Mouse (Mus musculus): ENCODE data around the gene Atp1a1. TPM values are rescaled to one million over a fixed set of nuclear protein-coding genes. Genes with fewer than 3 reads are reported as not detected.
A peak's percentile ranks its signal among the peaks of the same experiment; 100 is the strongest.

The Atp1a1 gene
- polyA plus RNA-seq, 1 experiment from 2014 or later = 48.2 TPM

DNA sequence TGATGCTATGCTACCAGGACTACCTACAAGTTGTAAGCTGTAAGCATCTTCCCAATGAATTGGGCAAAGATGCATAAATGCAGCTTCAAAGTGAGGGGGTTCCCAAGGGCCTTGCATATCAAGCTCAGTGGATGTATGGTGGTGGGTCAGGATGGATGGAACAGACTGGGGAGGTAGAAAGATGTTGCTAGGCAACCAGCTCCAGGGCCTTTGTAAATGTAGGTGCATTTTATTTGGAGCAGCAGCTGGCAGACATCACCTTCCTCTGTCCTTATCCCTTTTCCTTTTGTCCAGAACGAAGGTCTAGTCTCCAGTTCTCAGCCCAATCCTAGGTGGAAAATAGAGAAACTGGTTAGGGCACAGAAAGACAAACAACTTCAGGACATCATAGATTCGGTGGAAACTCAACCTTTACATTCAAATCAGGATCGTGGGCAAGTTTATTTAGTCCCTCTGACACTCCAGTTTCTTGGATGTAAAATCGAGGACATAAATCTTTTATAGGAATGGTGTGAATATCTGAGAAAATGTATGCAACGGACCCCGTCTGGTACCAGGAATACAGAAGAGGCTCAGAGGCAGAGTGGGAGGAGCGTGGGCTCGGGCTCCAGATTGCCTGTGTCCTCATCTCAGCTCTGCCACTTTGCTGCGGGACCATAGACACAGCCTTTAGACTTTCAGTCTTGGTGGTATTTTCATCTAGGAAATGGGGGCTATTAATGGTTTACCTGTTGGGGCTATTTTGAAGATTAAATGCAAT lies 29.8 kb upstream of the Atp1a1 start:
- Histone ChIP-seq H3K4me1 (peaks cover 22% of the 10 kb centered on the region), H3K27me3 (ENCODE audit: poor library complexity, severe bottlenecking) (no peaks in the 10 kb centered on the region), H3K4me3 (no peak overlapping the region), H3K27ac (no peak overlapping the region), H3K36me3 (replicated peaks) (no peaks in the 10 kb centered on the region), H3K9me3 (no peaks in the 10 kb centered on the region)
- DNase-seq (ENCODE audit: extremely low spot score, low spot score) = no peak
- WGBS = 91% methylated on average over 9 of the region's 9 CpGs

GRCm38 (mm10) chr3:101628255-101628654 lies 23.8 kb upstream of the Atp1a1 start:
- no peaks in the 10 kb centered on the region for H3K9me3 ChIP-seq
- WGBS = 90% methylated on average over 2 of the region's 2 CpGs
- H3K36me3 ChIP-seq (replicated peaks) = no peaks in the 10 kb centered on the region
- H3K27ac ChIP-seq = no peak overlapping the region
- DNase-seq (ENCODE audit: extremely low spot score, low spot score) = no peak
- no peaks in the 10 kb centered on the region for H3K27me3 ChIP-seq (ENCODE audit: poor library complexity, severe bottlenecking)
- H3K4me1 ChIP-seq = peaks cover 1% of the 10 kb centered on the region; the same call in 1 of the 2 replicates
- H3K4me3 ChIP-seq = no peak overlapping the region

GRCm38 (mm10) chr3:101624287-101624686 lies 19.8 kb upstream of the Atp1a1 start:
- WGBS = 92% methylated on average over 5 of the region's 5 CpGs
- no peaks in the 10 kb centered on the region for H3K4me1 ChIP-seq
- no peaks in the 10 kb centered on the region for H3K9me3 ChIP-seq
- H3K36me3 ChIP-seq (replicated peaks) = no peaks in the 10 kb centered on the region
- no peaks in the 10 kb centered on the region for H3K27me3 ChIP-seq (ENCODE audit: poor library complexity, severe bottlenecking)
- no peak overlapping the region for H3K4me3 ChIP-seq
- DNase-seq (ENCODE audit: extremely low spot score, low spot score) = no peak
- H3K27ac ChIP-seq = no peak overlapping the region

GRCm38 (mm10) chr3:101619017-101619416 lies 14.5 kb upstream of the Atp1a1 start:
- Histone ChIP-seq H3K36me3 (replicated peaks) (no peaks in the 10 kb centered on the region), H3K4me1 (no peaks in the 10 kb centered on the region), H3K9me3 (no peaks in the 10 kb centered on the region), H3K27me3 (ENCODE audit: poor library complexity, severe bottlenecking) (no peaks in the 10 kb centered on the region), H3K4me3 (no peak overlapping the region), H3K27ac (no peak overlapping the region)
- no peak for DNase-seq (ENCODE audit: extremely low spot score, low spot score)
- WGBS = 91% methylated on average over 4 of the region's 4 CpGs

GRCm38 (mm10) chr3:101618505-101618904 lies 14.0 kb upstream of the Atp1a1 start:
- Histone ChIP-seq H3K36me3 (replicated peaks) (no peaks in the 10 kb centered on the region), H3K9me3 (no peaks in the 10 kb centered on the region), H3K27me3 (ENCODE audit: poor library complexity, severe bottlenecking) (no peaks in the 10 kb centered on the region), H3K4me3 (no peak overlapping the region), H3K4me1 (no peaks in the 10 kb centered on the region), H3K27ac (no peak overlapping the region)
- 89% methylated on average over 4 of the region's 4 CpGs for WGBS
- DNase-seq (ENCODE audit: extremely low spot score, low spot score) = no peak

- H3K36me3 ChIP-seq (replicated peaks) = no peaks in the 10 kb centered on the region
- DNase-seq (ENCODE audit: extremely low spot score, low spot score) = no peak
- WGBS = 89% methylated on average over 8 of the region's 8 CpGs
Observed at GRCm38 (mm10) chr3:101617451-101617850, 13.0 kb upstream of the Atp1a1 start.

GRCm38 (mm10) chr3:101617007-101617406 lies 12.5 kb upstream of the Atp1a1 start:
- no peak overlapping the region for H3K4me3 ChIP-seq
- H3K4me1 ChIP-seq = peaks cover 7% of the 10 kb centered on the region
- DNase-seq (ENCODE audit: extremely low spot score, low spot score) = no peak
- H3K9me3 ChIP-seq = no peaks in the 10 kb centered on the region
- no peak overlapping the region for H3K27ac ChIP-seq
- no peaks in the 10 kb centered on the region for H3K36me3 ChIP-seq (replicated peaks)
- H3K27me3 ChIP-seq (ENCODE audit: poor library complexity, severe bottlenecking) = no peaks in the 10 kb centered on the region

More at GRCm38 (mm10) chr3:101617451-101617850, 13.0 kb upstream of the Atp1a1 start:
- Histone ChIP-seq H3K27ac (no peak overlapping the region), H3K27me3 (ENCODE audit: poor library complexity, severe bottlenecking) (no peaks in the 10 kb centered on the region), H3K4me3 (no peak overlapping the region), H3K4me1 (peaks cover 2% of the 10 kb centered on the region; the same call in 1 of the 2 replicates), H3K9me3 (no peaks in the 10 kb centered on the region)

DNA sequence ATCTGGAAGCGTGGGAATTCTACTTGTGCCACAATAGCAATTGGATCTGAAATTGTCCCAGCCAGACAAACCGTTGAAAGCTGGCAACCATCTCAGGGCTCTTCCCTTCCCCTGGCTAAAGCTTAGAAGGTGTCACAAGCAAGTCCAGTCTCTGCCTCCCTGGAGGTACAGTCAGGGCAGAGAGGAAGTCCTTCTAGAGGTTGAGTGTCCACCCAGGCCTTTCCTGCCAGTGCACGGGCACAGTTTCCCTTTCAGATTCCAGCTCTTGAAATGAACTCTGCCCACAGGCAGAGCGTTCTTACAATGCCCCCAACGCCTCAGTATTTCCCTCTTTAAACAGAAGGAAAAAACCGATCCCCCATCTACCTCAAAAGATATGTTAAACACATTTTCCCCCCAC lies 11.4 kb upstream of the Atp1a1 start:
- Histone ChIP-seq H3K27me3 (ENCODE audit: poor library complexity, severe bottlenecking) (no peaks in the 10 kb centered on the region), H3K9me3 (no peaks in the 10 kb centered on the region), H3K36me3 (replicated peaks) (no peaks in the 10 kb centered on the region), H3K4me1 (peaks cover 17% of the 10 kb centered on the region), H3K27ac (no peak overlapping the region), H3K4me3 (no peak overlapping the region)
- WGBS = 83% methylated on average over 6 of the region's 6 CpGs
- no peak for DNase-seq (ENCODE audit: extremely low spot score, low spot score)

- H3K4me3 ChIP-seq = no peak overlapping the region
Observed at GRCm38 (mm10) chr3:101611813-101612491, 7.5 kb upstream of the Atp1a1 start.

DNA sequence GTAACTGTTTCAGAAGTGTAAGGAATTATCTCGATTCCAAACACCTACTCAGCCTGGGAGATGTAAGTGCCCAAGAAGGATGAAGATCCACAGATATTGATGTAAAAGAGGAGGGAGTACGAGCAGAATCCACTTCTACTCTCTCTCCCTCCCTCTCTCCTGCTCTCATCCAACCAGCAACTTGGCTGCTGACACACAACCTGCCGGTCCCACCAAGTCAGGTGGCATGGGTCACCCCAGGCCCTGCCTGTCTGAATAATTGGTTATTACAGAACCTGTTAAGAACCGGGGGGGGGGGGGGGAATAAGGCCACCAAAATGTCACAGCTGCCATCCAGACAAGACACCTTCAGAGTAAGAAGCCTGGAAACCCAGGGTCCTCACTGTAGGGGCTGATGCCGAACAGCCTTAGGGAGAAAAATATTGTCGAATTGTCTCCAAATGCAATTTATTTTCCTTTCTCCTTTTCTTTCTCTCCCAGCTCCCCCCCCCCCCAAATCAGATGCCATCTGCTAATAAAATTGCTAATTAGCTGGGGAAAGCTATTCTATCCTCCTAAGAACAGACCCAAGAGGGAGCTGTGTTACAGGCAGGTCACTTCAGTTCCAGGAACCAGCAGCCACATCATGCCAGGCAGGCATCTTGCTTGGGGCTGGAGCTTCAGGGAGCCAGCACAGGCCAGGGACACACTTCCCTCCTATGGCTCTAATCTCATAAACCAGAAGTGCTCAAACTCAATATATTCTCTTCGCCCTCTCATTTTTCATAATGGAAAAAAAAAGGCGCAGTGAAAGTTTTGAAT lies 6.7 kb upstream of the Atp1a1 start:
- Histone ChIP-seq H3K4me1 (peaks cover 17% of the 10 kb centered on the region), H3K27me3 (ENCODE audit: poor library complexity, severe bottlenecking) (peaks cover 7% of the 10 kb centered on the region), H3K9me3 (no peaks in the 10 kb centered on the region), H3K27ac (no peak overlapping the region), H3K4me3 (no peak overlapping the region), H3K36me3 (replicated peaks) (no peaks in the 10 kb centered on the region)
- 81% methylated on average over 8 of the region's 8 CpGs for WGBS
- DNase-seq (ENCODE audit: extremely low spot score, low spot score) = no peak

More at GRCm38 (mm10) chr3:101611813-101612491, 7.5 kb upstream of the Atp1a1 start:
- H3K27me3 ChIP-seq (ENCODE audit: poor library complexity, severe bottlenecking) = 0 out of 2 replicates have a peak, but pooled peaks cover under 1% of the 10 kb centered on the region
- no peaks in the 10 kb centered on the region for H3K36me3 ChIP-seq (replicated peaks)
- H3K27ac ChIP-seq = peak overlapping the region; percentile 30; the same call in 1 of the 2 replicates
- WGBS = 65% methylated on average over 10 of the region's 10 CpGs
- no peak for DNase-seq (ENCODE audit: extremely low spot score, low spot score)
- H3K9me3 ChIP-seq = no peaks in the 10 kb centered on the region
- peaks cover 17% of the 10 kb centered on the region for H3K4me1 ChIP-seq

DNA sequence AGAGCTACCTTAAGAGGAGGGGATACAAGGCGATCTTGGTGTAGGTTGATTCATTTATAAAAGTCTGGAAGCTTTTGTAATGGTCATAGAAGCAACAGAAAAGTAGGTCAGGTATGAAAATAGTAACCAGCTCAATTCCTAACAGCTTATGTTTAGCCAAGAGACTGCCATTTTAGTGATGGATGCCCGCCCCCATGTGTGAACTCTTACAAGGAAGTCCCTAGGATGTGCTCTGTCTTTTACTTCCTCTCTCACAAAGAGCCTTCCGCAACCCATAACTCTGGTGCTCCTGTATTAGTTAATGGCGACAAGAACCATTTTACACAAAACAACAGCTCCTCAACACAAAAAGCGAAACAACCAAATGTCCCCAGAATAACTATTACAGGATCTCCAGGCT lies 4.8 kb upstream of the Atp1a1 start:
- H3K9me3 ChIP-seq = no peaks in the 10 kb centered on the region
- peaks cover 17% of the 10 kb centered on the region for H3K27me3 ChIP-seq (ENCODE audit: poor library complexity, severe bottlenecking)
- no peak overlapping the region for H3K4me3 ChIP-seq
- no peak overlapping the region for H3K27ac ChIP-seq
- no peaks in the 10 kb centered on the region for H3K36me3 ChIP-seq (replicated peaks)
- no peak for DNase-seq (ENCODE audit: extremely low spot score, low spot score)
- peaks cover 31% of the 10 kb centered on the region for H3K4me1 ChIP-seq
- WGBS = 89% methylated on average over 5 of the region's 5 CpGs

- Histone ChIP-seq H3K27ac (no peak overlapping the region), H3K36me3 (replicated peaks) (no peaks in the 10 kb centered on the region), H3K4me3 (no peak overlapping the region), H3K27me3 (ENCODE audit: poor library complexity, severe bottlenecking) (peaks cover 17% of the 10 kb centered on the region), H3K4me1 (peaks cover 42% of the 10 kb centered on the region), H3K9me3 (no peaks in the 10 kb centered on the region)
- 85% methylated on average over 7 of the region's 7 CpGs for WGBS
- DNase-seq (ENCODE audit: extremely low spot score, low spot score) = no peak
Observed at GRCm38 (mm10) chr3:101606861-101607455, 2.5 kb upstream of the Atp1a1 start.
